Mouse (Mus musculus) layer of hippocampus, postnatal 14 days (tissue): ENCODE results near the gene Hes7. TPM values are rescaled to one million over a fixed set of nuclear protein-coding genes. Genes with fewer than 3 reads are reported as not detected.

Experiments
- DNase-seq, 2 experiments: peaks; one replicate each; pipeline ENCODE4 v3.0.0; 2021 to 2022; ENCODE audit warnings: low spot score in 2 of 2, mixed read lengths in 1 of 2
- total RNA-seq, 2 experiments: library from RNA; stranded (reverse); gene quantifications; 2 replicates each; pipeline ENCODE4 v1.2.3; 2021

Gene Hes7
- total RNA-seq, 2 experiments from 2014 or later: 0.46 to 0.62 TPM

GRCm38 (mm10) chr11:69135361-69135760 is 15.2 kb downstream of the Hes7 start:
- DNase-seq: no peak

- DNase-seq: peak in 1 of 2 experiments; percentile 49
Measured at GRCm38 (mm10) chr11:69147546-69147945, 27.3 kb downstream of the Hes7 start.

GRCm38 (mm10) chr11:69148451-69148960 is 28.3 kb downstream of the Hes7 start:
- no peak for DNase-seq

DNA sequence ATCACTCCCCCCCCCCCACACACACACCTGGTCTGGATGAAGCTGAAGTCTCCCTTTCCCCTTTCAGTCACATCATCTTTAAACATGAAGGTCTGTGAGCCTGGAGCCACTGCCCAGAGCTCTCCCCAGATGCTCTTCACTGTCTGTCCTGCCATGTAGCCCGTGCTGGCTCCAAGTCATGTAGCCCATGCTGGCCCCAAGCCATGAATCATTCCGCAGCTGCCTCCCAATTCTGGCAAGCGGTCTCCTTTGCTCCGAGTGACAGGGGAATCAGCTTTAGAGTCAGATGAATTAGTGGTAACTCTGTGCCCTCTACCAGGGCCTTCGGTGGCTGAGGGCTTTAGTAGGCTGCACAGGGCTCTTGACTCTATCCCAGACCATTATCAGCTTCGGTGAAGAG is 29.5 kb downstream of the Hes7 start:
- DNase-seq: no peak

- peak; percentile 54 to 74 for DNase-seq
Measured at GRCm38 (mm10) chr11:69150444-69150843, 30.2 kb downstream of the Hes7 start.

GRCm38 (mm10) chr11:69151004-69151403 is 30.8 kb downstream of the Hes7 start:
- DNase-seq: no peak

GRCm38 (mm10) chr11:69153831-69154230 is 33.6 kb downstream of the Hes7 start:
- no peak for DNase-seq

GRCm38 (mm10) chr11:69155351-69155750 is 35.1 kb downstream of the Hes7 start:
- no peak for DNase-seq

DNA sequence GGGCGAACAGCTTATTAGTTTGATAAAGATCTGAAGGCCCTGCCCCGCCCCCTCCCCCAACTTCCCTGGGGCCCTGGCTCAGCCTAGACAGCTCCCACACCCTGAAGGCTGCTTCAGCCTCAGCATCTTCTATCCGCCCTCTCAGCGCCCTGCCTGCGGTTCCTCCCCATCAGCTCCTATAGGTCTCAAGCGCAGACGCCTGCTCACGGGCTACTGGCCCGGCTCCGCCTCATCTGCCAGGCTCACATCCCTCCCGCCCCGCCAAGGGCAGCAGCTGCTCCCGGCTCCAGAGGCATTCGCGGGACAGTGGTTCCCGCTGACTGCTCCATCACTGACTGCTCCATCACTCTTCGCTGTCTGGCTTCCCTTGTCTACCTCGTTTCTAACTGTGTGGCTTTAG is 36.6 kb downstream of the Hes7 start, which contains the start of gene Alox12b:
Alox12b (plus strand) TSS at position 190 of the 400 bp plus-strand sequence.
- DNase-seq: no peak

- DNase-seq: no peak
Measured at GRCm38 (mm10) chr11:69169313-69169712, 49.1 kb downstream of the Hes7 start.

GRCm38 (mm10) chr11:69171626-69172025 is 51.4 kb downstream of the Hes7 start:
- peak; percentile 68 to 72 for DNase-seq

- no peak for DNase-seq
Measured at GRCm38 (mm10) chr11:69172606-69173005, 52.4 kb downstream of the Hes7 start.

Other genes starting within 250 kb of the Hes7 start
- gene Ndel1, start 248.5 kb upstream of the Hes7 start, total RNA-seq: 10 to 100 TPM; 85.1 to 93.1 TPM
- not detected for gene Rnf222, start 231.9 kb upstream of the Hes7 start, total RNA-seq
- 100 to 1,000 TPM; 611 to 652 TPM for gene Rpl26, start 218.8 kb upstream of the Hes7 start, total RNA-seq
- under 1 TPM; 0.33 to 0.41 TPM for gene Odf4, start 193.3 kb upstream of the Hes7 start, total RNA-seq
- 1 to 10 TPM; 7.6 to 9.7 TPM for gene Arhgef15, start 162.9 kb upstream of the Hes7 start, total RNA-seq
- 1 to 10 TPM; 4.6 to 4.8 TPM for gene Slc25a35, start 152.3 kb upstream of the Hes7 start, total RNA-seq
- gene Rangrf, start 145.2 kb upstream of the Hes7 start, total RNA-seq: 10 to 100 TPM; 13.4 to 15.8 TPM
- 10 to 100 TPM; 24.1 to 25.3 TPM for gene Pfas, start 111.9 kb upstream of the Hes7 start, total RNA-seq
- gene Ctc1, start 104.5 kb upstream of the Hes7 start, total RNA-seq: 10 to 100 TPM; 33.6 to 38.8 TPM
- 1 to 10 TPM; 2.1 to 2.3 TPM for gene Aurkb, start 74.8 kb upstream of the Hes7 start, total RNA-seq
- 10 to 100 TPM; 25.2 to 26.4 TPM for gene Borcs6, start 60.7 kb upstream of the Hes7 start, total RNA-seq
- gene Tmem107, start 49.6 kb upstream of the Hes7 start, total RNA-seq: 10 to 100 TPM; 13.5 to 13.7 TPM
- 1,000 to 10,000 TPM; 1,073 to 1,118 TPM for gene Vamp2, start 31.9 kb upstream of the Hes7 start, total RNA-seq
- 10 to 100 TPM; 84.4 to 86.8 TPM for gene Per1, start 25.2 kb upstream of the Hes7 start, total RNA-seq
- under 1 TPM; 0.88 to 0.95 TPM for gene 9130213A22Rik, start 2.2 kb downstream of the Hes7 start, total RNA-seq
- 1 to 10 TPM; 2.9 to 5.7 TPM for gene Aloxe3, start 5.5 kb downstream of the Hes7 start, total RNA-seq
- gene Alox12b, start 36.6 kb downstream of the Hes7 start, total RNA-seq: under 1 TPM; 0.65 to 0.95 TPM
- 1 to 10 TPM; 5.5 to 8.4 TPM for gene Alox8, start 77.4 kb downstream of the Hes7 start, total RNA-seq
- gene Gucy2e, start 116.6 kb downstream of the Hes7 start, total RNA-seq: 1 to 10 TPM; 1.0 to 1.1 TPM
- gene Cntrob, start 203.4 kb downstream of the Hes7 start, total RNA-seq: 10 to 100 TPM; 15.3 to 16.9 TPM
- 10 to 100 TPM; 65.5 to 79.1 TPM for gene Trappc1, start 203.6 kb downstream of the Hes7 start, total RNA-seq
- gene Kcnab3, start 205.9 kb downstream of the Hes7 start, total RNA-seq: 10 to 100 TPM; 15.2 to 18.6 TPM
- gene Rnf227, start 220.1 kb downstream of the Hes7 start, total RNA-seq: 10 to 100 TPM; 71.7 to 76.9 TPM
- 100 to 1,000 TPM; 519 to 534 TPM for gene Chd3, start 249.0 kb downstream of the Hes7 start, total RNA-seq